Mouse (Mus musculus) stomach, postnatal 0 days (tissue): ENCODE measurements around the gene Atxn3. TPM values are rescaled to one million over a fixed set of nuclear protein-coding genes. Genes with fewer than 3 reads are reported as not detected.
A peak's percentile ranks its signal among the peaks of the same experiment; 100 is the strongest.

Experiments used
- ATAC-seq: fragments of 200-750 bp; cut with Nextera tagmentation; 2 replicates; pipeline ENCODE4 v1.8.0; 2017; ENCODE audit not compliant: low FRiP score, low TSS enrichment
- DNase-seq: peaks from one replicate; pipeline ENCODE4 v3.0.0-alpha.2; 2016; ENCODE audit warnings: low spot score
- H3K27ac ChIP-seq: fragments of 300-500 bp; sonication (generic); replicated peaks from 2 replicates; pipeline ENCODE4 v1.5.1; 2014; ENCODE audit warnings: mild to moderate bottlenecking, control low read depth
- H3K27me3 ChIP-seq: fragments of 300-500 bp; sonication (generic); 2 replicates; pipeline ENCODE4 v1.6.1; 2014; ENCODE audit warnings: low read length; ENCODE audit not compliant: control insufficient read depth, insufficient read depth
- H3K36me3 ChIP-seq: fragments of 300-500 bp; sonication (generic); 2 replicates; pipeline ENCODE4 v1.6.1; 2014; ENCODE audit warnings: low read length, mixed read lengths; ENCODE audit not compliant: control insufficient read depth, insufficient read depth
- H3K4me1 ChIP-seq: fragments of 300-500 bp; sonication (generic); replicated peaks from 2 replicates; pipeline ENCODE4 v1.6.1; 2014; ENCODE audit warnings: antibody characterized with exemption; ENCODE audit not compliant: control insufficient read depth, insufficient read depth
- H3K4me2 ChIP-seq: fragments of 300-500 bp; sonication (generic); replicated peaks from 2 replicates; pipeline ENCODE4 v1.6.1; 2014; ENCODE audit warnings: low read depth, mild to moderate bottlenecking, control low read depth, moderate library complexity
- H3K4me3 ChIP-seq: fragments of 300-500 bp; sonication (generic); 2 replicates; pipeline ENCODE4 v1.5.1; 2014; ENCODE audit warnings: low read depth, low read length, control low read depth
- H3K9ac ChIP-seq: fragments of 300-500 bp; sonication (generic); 2 replicates; pipeline ENCODE4 v1.6.1; 2014; ENCODE audit warnings: mild to moderate bottlenecking, low read length, control low read depth, mixed read lengths
- H3K9me3 ChIP-seq: fragments of 300-500 bp; sonication (generic); 2 replicates; pipeline ENCODE4 v1.6.1; 2016; ENCODE audit warnings: low read length; ENCODE audit not compliant: control insufficient read depth
- CTCF ChIP-seq: IDR thresholded peaks from 2 replicates; pipeline ENCODE4 v1.5.1; 2016; ENCODE audit warnings: antibody characterized with exemption, low read depth, mild to moderate bottlenecking, moderate library complexity
- EP300 ChIP-seq: optimal IDR thresholded peaks from 2 replicates; pipeline ENCODE3; 2016; ENCODE audit warnings: antibody characterized with exemption
- WGBS: fragments of 180-500 bp; shearing (Covaris S2); extraction: QIAGEN DNeasy Blood & Tissue Kit; methylation state at CpG from one replicate; pipeline ENCODE4 v1.1.7; 2014; 5-methylcytosine and 5-hydroxymethylcytosine counted together
- polyA plus RNA-seq: library from polyadenylated mRNA; unstranded; fragments of >200 nt; fragmentation: Nextera tagmentation; extraction: Ambion mirVana; gene quantifications from 2 replicates; pipeline ENCODE4 v1.2.1, GENCODE M21; 2015

Atxn3 gene
- polyA plus RNA-seq, 1 experiment from 2014 or later = 13.4 TPM

DNA sequence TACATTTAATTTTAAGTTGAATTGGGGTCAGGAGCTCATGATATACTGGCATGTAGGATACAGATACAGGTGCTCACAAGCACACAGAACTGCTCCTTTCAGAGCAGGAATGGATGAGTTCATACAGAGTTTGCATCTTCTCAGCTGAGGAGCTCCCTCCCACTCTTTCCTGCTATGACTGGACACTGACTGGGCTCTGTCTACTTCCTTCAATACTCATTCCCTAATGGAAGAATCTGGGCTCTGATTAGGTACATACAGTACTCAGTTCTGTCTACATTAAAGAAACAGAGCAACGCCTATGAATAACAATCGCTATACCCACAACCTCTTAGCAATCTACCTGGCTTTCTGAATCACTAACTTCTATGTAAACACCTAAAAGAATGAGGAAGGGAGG lies 65.2 kb downstream of the Atxn3 start:
- TF ChIP-seq EP300 = no peak
- TF ChIP-seq CTCF = no peak
- no peak overlapping the region for H3K9ac ChIP-seq
- H3K9me3 ChIP-seq = no peaks in the 10 kb centered on the region
- peaks cover 5% of the 10 kb centered on the region; the same call in 1 of the 2 replicates for H3K36me3 ChIP-seq
- H3K27ac ChIP-seq = no peak overlapping the region
- H3K4me2 ChIP-seq = no peak overlapping the region
- no peaks in the 10 kb centered on the region for H3K27me3 ChIP-seq
- H3K4me3 ChIP-seq = no peak overlapping the region
- peak; percentile 91 for ATAC-seq
- WGBS = 86% methylated on average over 2 of the region's 2 CpGs
- no peak for DNase-seq
- H3K4me1 ChIP-seq = no peaks in the 10 kb centered on the region

DNA sequence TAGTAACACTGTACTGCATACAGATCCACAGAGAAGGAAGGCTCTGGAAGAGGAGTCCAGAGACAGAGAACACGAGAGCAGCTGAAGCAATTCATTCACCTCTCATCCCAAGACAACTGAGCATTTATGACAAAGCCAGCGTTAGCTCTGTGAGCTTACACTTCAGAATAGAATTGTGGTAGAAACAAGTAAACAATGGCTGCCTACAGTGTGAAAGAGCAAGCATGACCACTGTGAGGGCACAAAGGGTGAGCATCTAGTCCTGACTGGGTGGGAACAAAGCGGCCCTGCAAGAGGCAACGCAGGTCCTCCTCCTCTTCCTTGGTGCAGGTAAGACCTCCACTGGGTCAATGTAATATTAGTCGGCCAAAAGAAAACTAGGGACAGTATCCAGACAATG lies 67.0 kb downstream of the Atxn3 start:
- H3K27me3 ChIP-seq = no peaks in the 10 kb centered on the region
- H3K4me1 ChIP-seq = no peaks in the 10 kb centered on the region
- TF ChIP-seq CTCF (no peak), EP300 (no peak)
- H3K4me3 ChIP-seq = no peak overlapping the region
- no peak for DNase-seq
- no peak overlapping the region for H3K4me2 ChIP-seq
- no peak overlapping the region for H3K27ac ChIP-seq
- H3K36me3 ChIP-seq = peaks cover 9% of the 10 kb centered on the region; the same call in 1 of the 2 replicates
- H3K9me3 ChIP-seq = no peaks in the 10 kb centered on the region
- no peak overlapping the region for H3K9ac ChIP-seq
- ATAC-seq = no peak
- 88% methylated on average over 5 of the region's 5 CpGs for WGBS

DNA sequence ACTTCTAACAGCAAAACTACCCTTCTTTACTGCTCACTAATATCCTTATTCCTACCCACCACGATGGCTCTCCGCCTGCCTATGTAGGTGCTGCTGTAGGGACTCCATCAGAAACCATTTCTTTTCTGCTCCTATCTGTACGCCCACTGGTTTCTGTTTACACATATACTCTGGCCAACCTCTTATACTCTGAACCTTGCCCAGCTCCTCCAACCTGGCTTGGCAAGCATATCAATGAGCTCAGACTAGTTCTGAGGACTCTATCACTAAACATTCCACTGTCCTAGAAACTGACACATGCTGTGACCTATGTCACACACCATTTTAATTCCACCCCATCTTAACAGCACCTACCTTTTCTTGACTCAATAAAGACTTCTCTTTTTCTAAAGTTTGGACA lies 68.7 kb downstream of the Atxn3 start:
- Histone ChIP-seq H3K36me3 (peaks cover 12% of the 10 kb centered on the region; the same call in 1 of the 2 replicates), H3K27ac (0 out of 2 replicates have a peak overlapping the region, but pooled peaks have one; percentile 37), H3K9ac (no peak overlapping the region), H3K4me2 (no peak overlapping the region), H3K4me1 (no peaks in the 10 kb centered on the region), H3K27me3 (no peaks in the 10 kb centered on the region), H3K4me3 (no peak overlapping the region), H3K9me3 (no peaks in the 10 kb centered on the region)
- TF ChIP-seq EP300 (no peak), CTCF (no peak)
- DNase-seq (peak; percentile 49), ATAC-seq (peak; percentile 89)
- 81% methylated on average over 3 of the region's 3 CpGs for WGBS

DNA sequence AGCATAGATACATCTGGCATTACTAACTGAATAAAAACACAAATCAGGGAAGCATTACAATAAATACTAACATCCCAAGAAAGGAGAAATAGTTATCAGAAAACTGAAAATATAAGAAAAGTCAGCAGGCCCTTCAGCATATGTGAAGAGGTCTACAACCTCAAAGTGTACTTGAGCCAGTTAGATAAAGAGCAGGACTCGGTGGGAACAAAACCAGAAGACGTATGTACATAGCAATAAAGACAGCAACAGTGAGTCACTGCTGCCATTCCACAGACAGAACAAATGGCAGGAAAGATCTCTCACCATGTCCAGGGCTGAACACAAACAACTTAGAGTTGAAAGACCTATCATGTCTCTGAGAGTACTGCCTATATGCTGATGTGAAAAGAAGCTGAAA lies 69.7 kb downstream of the Atxn3 start:
- no peak overlapping the region for H3K4me3 ChIP-seq
- TF ChIP-seq CTCF (no peak), EP300 (no peak)
- no peak overlapping the region for H3K9ac ChIP-seq
- no peak for DNase-seq
- no peak overlapping the region for H3K27ac ChIP-seq
- no peak overlapping the region for H3K4me2 ChIP-seq
- H3K36me3 ChIP-seq = peaks cover 12% of the 10 kb centered on the region; the same call in 1 of the 2 replicates
- no peaks in the 10 kb centered on the region for H3K9me3 ChIP-seq
- no peak for ATAC-seq
- no peaks in the 10 kb centered on the region for H3K27me3 ChIP-seq
- 65% methylated on average over 2 of the region's 2 CpGs for WGBS
- no peaks in the 10 kb centered on the region for H3K4me1 ChIP-seq

DNA sequence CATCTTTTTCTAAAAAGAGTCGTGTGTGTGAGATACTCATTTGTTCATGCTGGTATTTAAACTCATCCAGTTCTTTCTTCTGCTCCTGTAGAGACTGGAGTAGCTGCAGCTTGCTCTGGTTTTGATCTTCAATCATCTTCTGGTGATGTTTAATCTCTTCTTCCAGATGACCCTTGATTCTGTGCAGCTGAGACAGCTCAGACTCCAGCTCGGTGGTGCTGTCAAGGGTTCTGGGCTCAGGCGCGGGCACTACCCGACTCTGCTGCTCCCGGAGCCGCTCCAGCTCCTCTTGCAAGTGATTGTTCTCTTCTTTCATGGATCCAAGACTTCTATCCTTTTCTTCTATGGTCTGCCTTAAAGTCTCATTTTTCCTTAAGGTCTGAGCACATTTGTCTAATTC lies 73.1 kb downstream of the Atxn3 start:
- no peak for TF ChIP-seq EP300
- TF ChIP-seq CTCF = no peak
- Histone ChIP-seq H3K9ac (no peak overlapping the region), H3K4me3 (no peak overlapping the region), H3K36me3 (peaks cover 8% of the 10 kb centered on the region; the same call in 1 of the 2 replicates), H3K9me3 (no peaks in the 10 kb centered on the region), H3K4me2 (no peak overlapping the region), H3K27me3 (no peaks in the 10 kb centered on the region), H3K4me1 (no peaks in the 10 kb centered on the region), H3K27ac (no peak overlapping the region)
- no peak for ATAC-seq
- DNase-seq = no peak
- WGBS = 96% methylated on average over 7 of the region's 7 CpGs

DNA sequence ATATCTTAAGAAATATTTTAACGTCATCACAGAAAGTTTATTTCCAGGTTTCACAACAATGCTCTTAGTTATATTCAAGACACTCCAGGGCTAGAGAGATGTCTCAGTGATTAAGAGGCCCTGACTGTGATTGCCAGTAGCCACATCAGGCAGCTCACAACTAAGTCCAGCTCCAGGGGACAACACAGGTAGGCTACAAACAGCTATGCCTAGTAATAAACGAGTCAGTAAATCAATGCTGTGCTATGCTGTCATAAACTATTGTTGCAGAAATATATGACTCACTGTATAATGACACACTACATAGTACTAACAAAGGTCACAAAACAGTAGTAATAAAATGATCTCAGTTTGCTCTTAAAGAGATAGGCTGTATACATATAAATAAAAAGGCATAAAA lies 81.7 kb downstream of the Atxn3 start:
- H3K4me1 ChIP-seq = no peaks in the 10 kb centered on the region
- ATAC-seq (peak; percentile 85), DNase-seq (no peak)
- 94% methylated on average over 2 of the region's 2 CpGs for WGBS
- no peak overlapping the region for H3K9ac ChIP-seq
- no peaks in the 10 kb centered on the region for H3K9me3 ChIP-seq
- no peak overlapping the region for H3K27ac ChIP-seq
- H3K4me3 ChIP-seq = no peak overlapping the region
- no peaks in the 10 kb centered on the region for H3K27me3 ChIP-seq
- H3K4me2 ChIP-seq = no peak overlapping the region
- peaks cover 12% of the 10 kb centered on the region for H3K36me3 ChIP-seq
- no peak for TF ChIP-seq EP300
- no peak for TF ChIP-seq CTCF
